Mouse (Mus musculus) mature B cell (primary cell): Measurements from ENCODE around the gene Clec1b.

Experiments
- in situ Hi-C: fragments of 300-500 bp; cut with MboI; formaldehyde crosslinking; loops from 2 replicates; pipeline ENCODE4 v1.14.3; 2019

Gene Clec1b

GRCm38 (mm10) chr6:129396997-129397396 lies at the start of gene Clec1b:
Gene Clec1b, plus strand, starts transcription at chr6:129397297.
- in situ Hi-C loops = no loop called here

- in situ Hi-C loops = no loop called here
Observed at GRCm38 (mm10) chr6:129349524-129350352, 47.4 kb upstream of the Clec1b start.

- in situ Hi-C loops = no loop called here
Observed at GRCm38 (mm10) chr6:129351091-129351490, 46.0 kb upstream of the Clec1b start.

- in situ Hi-C loops = no loop called here
Observed at GRCm38 (mm10) chr6:129355774-129356173, 41.3 kb upstream of the Clec1b start.

GRCm38 (mm10) chr6:129356430-129356829 lies 40.7 kb upstream of the Clec1b start:
- in situ Hi-C loops = no loop called here

GRCm38 (mm10) chr6:129359515-129359914 lies 37.6 kb upstream of the Clec1b start:
- in situ Hi-C loops = no loop called here

GRCm38 (mm10) chr6:129363942-129364341 lies 33.2 kb upstream of the Clec1b start:
- in situ Hi-C loops = no loop called here

GRCm38 (mm10) chr6:129365959-129366359 lies 31.1 kb upstream of the Clec1b start:
- in situ Hi-C loops = loop anchor here (5.0 kb wide), 2 partner anchors 34 to 109 kb away; partner anchors contain the start of gene 4922502D21Rik

- in situ Hi-C loops = loop anchor here (5.0 kb wide), 2 partner anchors 37 to 112 kb away; partner anchors contain the start of gene 4922502D21Rik
Observed at GRCm38 (mm10) chr6:129369374-129370132, 27.5 kb upstream of the Clec1b start.

- in situ Hi-C loops = no loop called here
Observed at GRCm38 (mm10) chr6:129374937-129375471, 22.1 kb upstream of the Clec1b start.

GRCm38 (mm10) chr6:129380454-129380853 lies 16.6 kb upstream of the Clec1b start:
- in situ Hi-C loops = loop anchor here (10.0 kb wide), 1 partner anchor 144 kb away; no protein-coding TSS in a partner anchor

- in situ Hi-C loops = loop anchor here (10.0 kb wide), 1 partner anchor 143 kb away; no protein-coding TSS in a partner anchor
Observed at GRCm38 (mm10) chr6:129381736-129382135, 15.4 kb upstream of the Clec1b start.

- in situ Hi-C loops = loop anchor here (10.0 kb wide), 1 partner anchor 141 kb away; no protein-coding TSS in a partner anchor
Observed at GRCm38 (mm10) chr6:129383466-129383865, 13.6 kb upstream of the Clec1b start.

GRCm38 (mm10) chr6:129385000-129385399 lies 12.1 kb upstream of the Clec1b start:
- in situ Hi-C loops = loop anchor here (10.0 kb wide), 1 partner anchor 140 kb away; no protein-coding TSS in a partner anchor

GRCm38 (mm10) chr6:129385774-129386173 lies 11.3 kb upstream of the Clec1b start, which contains the start of gene Clec12b:
Gene Clec12b, minus strand, starts transcription at chr6:129385874.
- in situ Hi-C loops = loop anchor here (10.0 kb wide), 1 partner anchor 139 kb away; no protein-coding TSS in a partner anchor

GRCm38 (mm10) chr6:129393087-129393720 lies 3.9 kb upstream of the Clec1b start:
- in situ Hi-C loops = no loop called here

- in situ Hi-C loops = no loop called here
Observed at GRCm38 (mm10) chr6:129393732-129394131, 3.4 kb upstream of the Clec1b start.

GRCm38 (mm10) chr6:129399945-129400344 lies 2.8 kb downstream of the Clec1b start:
- in situ Hi-C loops = no loop called here

- in situ Hi-C loops = no loop called here
Observed at GRCm38 (mm10) chr6:129402404-129402803, 5.3 kb downstream of the Clec1b start.

GRCm38 (mm10) chr6:129403391-129403790 lies 6.3 kb downstream of the Clec1b start:
- in situ Hi-C loops = no loop called here

GRCm38 (mm10) chr6:129405999-129406398 lies 8.9 kb downstream of the Clec1b start:
- in situ Hi-C loops = no loop called here
